Mouse (Mus musculus) layer of hippocampus, adult 9-10 months (tissue): ENCODE measurements around the gene Egfl7.
A peak's percentile ranks its signal among the peaks of the same experiment; 100 is the strongest.

ENCODE experiments used
- DNase-seq: peaks from one replicate; pipeline ENCODE4 v3.0.0; 2022; ENCODE audit warnings: low spot score

Gene Egfl7

GRCm38 (mm10) chr2:26639838-26640830 is 60.3 kb downstream of the Egfl7 start:
- peak; percentile 97 for DNase-seq

GRCm38 (mm10) chr2:26641006-26641647 is 61.3 kb downstream of the Egfl7 start:
- DNase-seq, result no peak
